Mouse (Mus musculus): ENCODE data around the gene 2310033P09Rik. TPM values are rescaled to one million over a fixed set of nuclear protein-coding genes. Genes with fewer than 3 reads are reported as not detected.

The 2310033P09Rik gene
- 21.1 and 21.6 TPM in 2 replicates for polyA plus RNA-seq (2012; rRNA removed)

DNA sequence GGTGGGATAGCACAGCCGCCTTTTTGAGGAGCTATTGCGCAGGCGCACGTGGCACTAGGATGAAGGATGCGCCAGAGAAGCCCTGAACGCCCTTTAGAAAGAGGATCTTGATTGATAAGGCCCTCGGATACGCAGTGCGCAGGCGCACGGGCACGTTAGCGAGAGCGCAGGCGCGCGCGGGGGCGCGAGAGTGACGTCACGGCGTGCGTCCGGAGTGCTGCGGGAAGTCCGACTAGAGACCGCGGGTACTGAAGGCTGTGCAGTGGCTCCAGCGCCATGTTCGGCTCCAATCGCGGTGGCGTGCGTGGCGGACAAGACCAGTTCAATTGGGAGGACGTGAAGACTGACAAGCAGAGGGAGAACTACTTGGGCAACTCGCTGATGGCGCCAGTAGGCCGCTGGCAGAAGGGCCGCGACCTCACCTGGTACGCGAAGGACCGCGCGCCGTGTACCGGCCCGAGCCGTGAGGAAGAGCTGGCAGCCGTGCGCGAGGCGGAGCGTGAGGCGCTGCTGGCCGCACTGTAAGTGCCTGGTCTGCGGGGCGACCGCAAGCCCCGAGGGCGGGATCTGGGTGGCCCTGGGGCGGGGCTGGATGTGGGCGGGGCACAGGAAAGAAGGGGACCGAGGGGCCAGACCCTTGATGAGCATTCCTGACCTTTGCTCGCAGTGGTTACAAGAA is at the start of gene 2310033P09Rik:
Gene 2310033P09Rik (plus strand): TSS at position 169 of the 679 bp plus-strand sequence.
- WGBS: under 1% methylated on average over 67 of the region's 67 CpGs
- no peak for DNase-seq (ENCODE audit: low read depth, low spot score)

DNA sequence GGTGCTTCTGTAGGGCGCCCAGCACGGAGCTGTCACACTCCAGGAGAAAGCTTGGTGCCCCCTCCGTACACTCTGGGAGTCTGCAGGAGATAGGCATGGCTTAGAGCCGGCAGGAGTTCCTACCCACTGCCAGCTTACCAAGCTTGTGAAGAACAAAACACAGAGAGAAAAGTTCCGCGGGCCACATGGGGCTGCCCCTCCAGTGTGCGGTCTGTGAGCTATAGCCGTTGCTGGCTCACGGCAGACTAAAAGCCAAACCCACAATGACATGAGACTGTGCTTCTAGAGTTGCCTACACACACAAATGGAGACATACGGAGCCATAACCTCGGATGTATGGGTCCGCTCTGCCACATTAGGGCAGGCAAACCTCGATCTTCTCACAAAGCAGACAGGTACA is 49.0 kb upstream of the 2310033P09Rik start:
- no peak for DNase-seq (ENCODE audit: low read depth, low spot score)
- 95% methylated on average over 13 of the region's 13 CpGs for WGBS

DNA sequence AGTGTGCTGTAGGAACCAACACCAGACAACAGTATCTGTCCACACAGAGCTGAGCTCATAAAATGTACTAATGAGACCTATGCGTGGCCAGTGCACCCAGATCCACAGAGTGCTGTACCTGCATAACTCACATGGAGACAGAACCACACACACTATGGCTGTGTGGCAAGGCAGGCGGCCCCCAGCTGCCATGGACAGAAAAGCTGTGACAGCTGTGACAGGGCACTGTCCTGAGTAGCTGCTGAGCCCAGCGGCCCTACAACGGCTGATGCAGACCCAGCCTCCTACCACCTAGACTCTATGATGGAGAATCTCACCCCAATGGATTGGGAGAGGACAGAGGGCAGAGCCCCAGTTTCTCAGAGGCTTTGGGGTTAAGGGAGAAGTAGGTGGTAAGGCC is 48.6 kb upstream of the 2310033P09Rik start:
- DNase-seq (ENCODE audit: low read depth, low spot score): no peak
- 93% methylated on average over 4 of the region's 4 CpGs for WGBS

DNA sequence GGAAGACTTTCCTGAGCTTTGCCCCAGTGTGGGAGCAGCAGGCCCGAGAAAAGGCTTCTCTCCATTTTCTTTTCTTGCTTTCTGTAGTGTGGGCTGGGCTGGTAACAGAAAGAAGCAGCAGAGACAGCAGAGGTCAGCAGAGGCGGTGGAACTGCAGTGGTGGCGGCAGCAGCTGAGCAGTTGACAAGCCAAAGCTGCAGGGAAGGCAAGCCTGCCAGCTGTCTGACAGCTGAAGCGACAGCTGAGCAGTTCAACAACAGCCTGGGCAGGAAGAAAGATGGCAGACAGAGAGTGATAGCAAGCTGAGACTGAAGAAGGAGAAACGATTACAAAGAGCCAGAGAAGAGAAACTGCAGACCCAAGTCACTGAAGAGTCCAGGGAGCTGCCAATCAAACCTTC is 46.7 kb upstream of the 2310033P09Rik start:
- WGBS: 77% methylated on average over 5 of the region's 5 CpGs
- DNase-seq (ENCODE audit: low read depth, low spot score): no peak

DNA sequence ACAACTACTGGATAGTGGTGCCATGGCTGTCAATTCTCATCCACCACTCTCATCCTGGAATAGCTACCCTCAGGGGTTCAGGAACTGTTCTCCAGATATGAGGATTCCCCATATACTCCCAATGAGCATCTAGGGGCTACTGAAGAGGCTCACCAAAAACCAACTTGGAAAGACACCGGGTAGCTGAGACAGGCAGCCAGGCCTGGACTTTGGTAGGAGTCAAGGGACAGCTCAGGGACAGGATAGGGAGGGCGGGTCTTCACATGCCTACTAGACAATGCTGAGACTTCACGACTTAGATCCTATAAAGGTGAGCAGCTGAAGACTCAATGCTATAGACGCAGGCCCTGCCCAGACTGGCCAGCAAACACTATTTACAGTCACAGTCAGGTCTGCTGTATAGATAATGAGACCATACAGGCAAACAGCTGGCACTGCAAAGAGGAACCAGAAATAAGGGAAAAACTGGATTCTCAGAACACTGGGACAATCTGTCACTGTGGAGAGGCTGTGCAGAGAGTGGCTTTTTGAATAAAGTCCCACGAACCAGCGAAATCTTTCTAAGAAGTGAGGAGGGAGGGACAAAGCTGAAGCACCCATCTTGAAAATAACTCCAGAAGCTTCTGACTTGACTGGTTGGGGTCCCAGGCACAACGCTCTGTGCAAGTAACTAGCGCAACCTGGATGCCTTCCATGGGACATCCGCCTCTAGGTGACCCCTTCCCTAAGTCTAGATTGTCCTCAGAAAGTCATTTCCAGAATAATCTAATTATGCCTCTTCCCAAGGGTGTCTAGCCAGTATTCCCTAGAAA is 45.5 kb upstream of the 2310033P09Rik start:
- WGBS: 27% methylated on average over 9 of the region's 9 CpGs
- DNase-seq (ENCODE audit: low read depth, low spot score): no peak

DNA sequence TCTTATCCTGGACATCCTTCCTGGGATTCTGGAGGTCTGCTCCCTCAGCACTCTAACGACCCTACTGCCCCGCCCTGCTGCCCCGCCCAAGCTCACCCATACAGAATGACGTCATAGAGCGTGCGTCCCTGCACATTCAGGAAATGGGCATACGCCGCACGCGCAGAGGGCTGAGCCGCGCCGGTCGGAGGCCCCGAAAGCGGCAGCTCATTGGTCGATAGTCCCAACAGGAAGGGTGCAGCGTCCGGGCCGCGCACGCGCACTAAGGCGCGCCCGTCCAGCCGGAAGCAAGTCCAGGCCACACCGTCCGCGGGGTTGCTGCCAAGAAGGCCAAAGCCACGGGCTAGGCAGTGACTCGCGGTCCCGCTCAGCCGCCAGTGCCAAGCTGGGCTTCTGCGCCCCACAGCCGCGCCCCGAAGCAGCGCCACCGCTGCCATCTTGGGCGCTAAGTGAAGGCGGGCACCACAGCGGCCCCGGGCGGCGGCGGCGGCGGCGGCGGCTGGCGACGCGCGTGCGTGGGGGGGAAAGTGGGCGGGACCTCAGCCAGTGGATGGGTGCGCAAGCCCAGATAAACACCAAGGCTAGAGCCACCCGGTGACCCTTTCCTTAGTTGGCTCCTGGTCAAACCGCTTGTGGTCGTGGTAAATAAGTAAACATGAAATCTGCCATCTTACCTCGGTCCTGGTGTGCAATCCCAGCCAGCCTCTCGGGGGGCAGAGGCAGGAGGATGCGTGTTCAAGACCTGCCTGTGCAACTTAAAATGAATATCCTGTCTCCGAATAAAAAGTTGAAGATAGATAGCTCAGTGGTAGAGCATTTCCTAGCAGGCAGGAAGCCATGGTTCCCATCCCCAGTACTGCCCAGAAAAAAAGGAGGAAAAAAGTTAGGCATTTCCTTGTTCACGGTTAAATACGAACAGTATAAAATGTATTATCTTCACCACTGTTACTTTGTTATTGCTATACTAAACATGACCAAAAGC is 44.6 kb upstream of the 2310033P09Rik start, which contains the start of gene Iba57:
Gene Iba57 (minus strand): TSS at position 485 of the 982 bp plus-strand sequence.
- 1% methylated on average over 68 of the region's 68 CpGs for WGBS
- peak; percentile 91 for DNase-seq (ENCODE audit: low read depth, low spot score)

DNA sequence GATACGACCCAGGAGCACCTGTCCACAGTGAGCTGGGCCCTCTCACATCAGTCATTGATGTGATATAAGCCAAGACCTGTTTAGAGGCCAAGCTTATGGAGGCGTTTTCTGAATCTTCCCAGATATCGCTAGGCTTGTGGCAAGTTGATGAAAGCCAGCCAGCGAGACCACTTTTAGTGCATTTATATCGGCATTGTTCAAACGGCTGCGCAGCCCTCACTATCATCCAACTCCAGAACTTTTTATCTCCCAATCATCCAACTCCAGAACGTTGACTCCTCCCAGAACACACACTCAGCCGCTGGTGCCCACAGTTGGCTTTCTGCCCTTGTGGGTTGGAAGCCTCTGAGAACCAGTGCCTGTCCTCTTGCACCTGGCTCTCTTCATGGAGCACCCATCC is 43.7 kb upstream of the 2310033P09Rik start:
- no peak for DNase-seq (ENCODE audit: low read depth, low spot score)
- 60% methylated on average over 9 of the region's 9 CpGs for WGBS

DNA sequence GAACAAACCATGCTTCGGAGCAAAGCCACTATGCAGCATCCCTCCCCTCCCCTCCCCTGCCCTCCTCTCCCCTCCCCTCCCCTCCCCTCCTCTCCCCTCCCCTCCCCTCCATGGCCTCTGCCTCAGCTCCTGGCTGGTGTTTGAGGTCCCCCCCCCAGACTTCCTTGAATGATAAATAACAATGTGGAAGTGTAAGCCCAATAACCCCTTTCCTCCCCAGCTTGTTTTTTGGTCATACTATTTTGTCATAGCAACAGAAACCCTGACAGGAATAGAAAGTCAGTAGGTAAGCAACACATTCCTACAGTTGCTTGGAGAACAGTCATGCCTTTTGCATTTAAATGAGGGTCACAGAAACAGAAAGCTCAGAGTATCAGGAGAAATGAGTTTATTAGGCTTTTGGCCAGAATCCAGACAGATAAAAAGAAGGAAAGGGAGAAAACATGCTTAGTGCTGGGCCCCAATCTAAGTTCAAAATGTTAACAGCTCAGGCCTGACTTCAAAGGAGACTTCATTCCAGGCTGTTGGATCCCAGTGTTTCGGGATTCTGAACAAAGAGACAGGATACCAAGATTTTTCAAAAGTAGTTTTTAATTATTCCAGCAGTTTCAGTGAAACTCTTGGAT is 42.4 kb upstream of the 2310033P09Rik start:
- DNase-seq (ENCODE audit: low read depth, low spot score): no peak
- 35% methylated on average over 2 of the region's 2 CpGs for WGBS

DNA sequence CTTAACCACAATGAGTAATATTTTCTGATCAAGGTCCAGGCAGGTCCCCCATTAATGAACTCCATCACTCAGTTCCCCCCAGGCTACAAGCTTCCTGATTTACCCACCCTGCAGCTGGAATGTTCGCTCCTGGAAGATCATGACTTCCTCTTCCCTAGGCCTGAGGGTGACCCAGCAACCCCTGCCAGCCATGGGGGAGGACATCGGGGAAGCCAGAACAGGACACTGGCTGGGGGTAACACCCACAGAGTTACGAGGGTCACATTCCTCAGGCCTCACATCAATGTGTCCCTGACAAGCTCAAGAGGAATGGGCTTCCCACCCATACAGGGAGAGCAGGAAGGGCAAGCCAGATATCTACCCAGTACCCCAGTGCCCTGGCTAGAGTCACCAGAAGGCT is 38.3 kb upstream of the 2310033P09Rik start:
- no peak for DNase-seq (ENCODE audit: low read depth, low spot score)
- WGBS: 63% methylated on average over 3 of the region's 3 CpGs

DNA sequence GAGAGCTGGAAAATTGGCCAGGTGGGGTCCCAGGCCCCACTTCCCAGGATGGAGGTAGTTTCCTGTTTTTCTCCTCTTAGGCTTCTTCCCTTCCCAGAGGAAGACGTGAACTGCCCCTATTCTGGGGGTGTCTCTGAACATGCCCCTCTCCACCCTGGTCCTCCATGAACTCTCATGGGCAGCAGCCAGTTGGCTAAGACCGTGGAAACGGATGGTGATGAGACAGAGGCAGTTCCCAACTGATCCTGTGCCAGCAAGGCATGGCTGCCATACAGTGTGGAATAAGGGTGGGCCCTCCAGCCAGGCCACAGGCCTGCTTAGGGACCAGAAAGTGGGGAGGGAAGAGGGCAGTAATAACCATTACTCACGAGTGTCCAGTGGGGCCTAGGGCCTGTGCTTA is 37.6 kb upstream of the 2310033P09Rik start:
- DNase-seq (ENCODE audit: low read depth, low spot score): no peak
- WGBS: 77% methylated on average over 4 of the region's 4 CpGs

DNA sequence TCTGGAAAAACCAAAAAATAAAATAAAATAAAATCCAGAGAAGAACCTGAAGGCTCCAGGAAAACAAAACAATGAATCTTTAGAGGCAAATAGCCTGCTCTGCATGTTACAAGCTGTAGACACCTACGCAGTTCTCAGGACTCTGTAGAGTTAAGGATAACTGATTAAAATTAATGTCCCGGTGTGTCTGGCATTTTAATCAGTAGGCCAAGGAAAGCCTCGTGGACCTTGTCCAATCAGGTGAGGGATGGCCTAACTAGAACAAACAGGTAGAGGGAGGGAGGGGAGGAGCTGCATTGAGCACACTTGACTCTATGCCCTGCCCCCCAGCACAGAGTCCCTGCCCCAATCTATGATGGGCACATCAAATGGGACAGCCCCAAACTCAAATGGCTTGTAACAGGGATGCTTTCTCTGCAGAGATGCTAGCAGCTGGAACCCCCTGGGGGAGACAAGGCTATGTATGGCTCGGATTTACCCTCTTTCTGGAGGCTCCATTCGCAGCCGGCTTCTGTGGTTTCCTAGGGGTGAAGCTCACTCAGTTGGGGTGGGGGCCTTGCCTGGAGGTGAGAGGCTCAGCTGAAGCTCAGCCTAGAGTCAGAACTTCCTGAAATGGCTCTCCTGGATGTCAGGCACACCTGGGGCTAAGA is 33.8 kb upstream of the 2310033P09Rik start:
- 63% methylated on average over 6 of the region's 6 CpGs for WGBS
- DNase-seq (ENCODE audit: low read depth, low spot score): no peak

DNA sequence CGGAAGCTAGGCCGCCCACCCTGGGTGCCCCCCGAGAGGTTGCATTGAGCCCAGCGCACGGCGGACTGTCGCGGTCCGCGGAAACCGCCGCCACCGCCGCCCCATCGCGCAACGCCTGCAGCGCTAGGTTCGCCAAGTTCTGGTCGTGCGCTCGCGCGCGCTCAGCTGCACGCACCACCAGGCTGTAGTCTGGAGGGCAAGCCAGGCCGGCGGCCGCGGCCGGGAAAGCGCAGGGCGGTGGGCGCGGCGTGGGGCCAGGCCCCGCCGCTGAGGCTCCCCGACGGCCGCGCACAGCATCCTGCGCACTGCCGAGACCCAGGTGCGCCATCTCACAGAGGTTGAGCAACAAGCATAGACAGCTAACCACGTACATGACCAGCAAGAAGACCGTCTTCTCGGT is 31.6 kb upstream of the 2310033P09Rik start:
- DNase-seq (ENCODE audit: low read depth, low spot score): no peak
- WGBS: 10% methylated on average over 48 of the region's 48 CpGs

DNA sequence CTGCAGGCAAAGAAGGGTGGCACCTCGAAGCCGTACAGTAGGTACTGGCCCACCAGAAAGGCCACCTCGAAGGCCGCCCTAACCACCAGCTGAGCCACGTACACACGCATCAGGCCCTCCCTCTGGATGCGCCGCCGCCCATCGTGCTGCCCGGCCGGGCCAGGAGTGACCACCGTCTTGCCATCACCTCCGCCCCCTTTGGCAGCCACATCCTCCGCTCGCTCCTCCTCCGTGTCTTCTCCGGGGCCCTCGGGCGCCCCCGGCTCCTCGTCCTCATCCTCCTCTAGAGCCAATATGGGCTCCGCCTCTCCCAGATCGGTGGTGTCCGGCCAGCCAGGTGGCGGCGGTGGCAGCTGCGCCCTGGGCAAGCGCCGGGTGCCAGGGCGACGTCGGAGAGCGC is 31.2 kb upstream of the 2310033P09Rik start:
- WGBS: 13% methylated on average over 34 of the region's 34 CpGs

DNA sequence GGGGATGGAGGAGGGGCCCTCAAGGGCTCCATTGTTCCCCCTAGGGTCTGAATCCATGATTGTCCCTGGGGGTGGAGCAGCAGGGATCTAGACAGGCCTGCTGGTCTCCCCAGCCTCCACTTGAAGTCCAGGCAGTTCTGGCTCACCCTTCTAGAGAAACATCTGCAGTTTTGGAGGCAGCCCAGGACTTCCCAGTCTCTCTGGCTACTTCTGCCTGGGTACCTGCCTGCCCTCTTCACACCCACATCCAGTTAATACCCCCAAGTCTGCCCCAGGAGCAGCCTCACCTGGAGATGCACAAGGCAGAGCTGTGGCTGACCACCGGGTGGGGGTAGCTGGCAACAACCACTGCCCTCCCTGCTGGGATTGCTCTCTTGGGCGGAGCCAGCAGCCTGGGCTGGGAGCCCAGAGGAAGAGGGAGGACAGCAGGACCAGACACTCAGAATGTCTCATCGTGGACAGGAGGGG is 25.2 kb upstream of the 2310033P09Rik start, which contains the start of gene Gjc2:
Gene Gjc2 (minus strand): TSS at position 350 of the 468 bp plus-strand sequence.
- 27% methylated on average over 3 of the region's 3 CpGs for WGBS
- DNase-seq (ENCODE audit: low read depth, low spot score): no peak

More for the DNA sequence above, 31.2 kb upstream of the 2310033P09Rik start:
- DNase-seq (ENCODE audit: low read depth, low spot score): no peak

DNA sequence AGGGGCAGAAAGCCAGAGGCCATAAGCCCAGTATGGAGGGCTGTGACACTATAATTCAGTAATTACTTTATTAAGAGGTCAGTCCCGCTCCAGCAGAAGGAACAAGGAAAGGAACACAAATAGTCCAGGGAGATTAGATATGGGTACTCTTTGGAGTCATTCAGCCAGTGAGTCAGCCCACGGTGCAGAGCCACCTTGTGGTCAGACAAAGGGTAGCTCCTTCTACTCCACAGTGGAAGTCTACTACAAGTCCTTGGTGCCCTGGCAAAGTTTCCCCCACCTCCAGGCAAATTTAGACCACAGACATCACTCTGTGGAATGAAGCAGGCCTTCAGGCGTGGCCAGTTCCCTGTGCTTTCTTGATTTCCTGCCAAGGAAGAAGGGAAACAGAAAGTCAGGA is 24.3 kb upstream of the 2310033P09Rik start:
- WGBS: 5% methylated on average over 3 of the region's 3 CpGs
- no peak for DNase-seq (ENCODE audit: low read depth, low spot score)

DNA sequence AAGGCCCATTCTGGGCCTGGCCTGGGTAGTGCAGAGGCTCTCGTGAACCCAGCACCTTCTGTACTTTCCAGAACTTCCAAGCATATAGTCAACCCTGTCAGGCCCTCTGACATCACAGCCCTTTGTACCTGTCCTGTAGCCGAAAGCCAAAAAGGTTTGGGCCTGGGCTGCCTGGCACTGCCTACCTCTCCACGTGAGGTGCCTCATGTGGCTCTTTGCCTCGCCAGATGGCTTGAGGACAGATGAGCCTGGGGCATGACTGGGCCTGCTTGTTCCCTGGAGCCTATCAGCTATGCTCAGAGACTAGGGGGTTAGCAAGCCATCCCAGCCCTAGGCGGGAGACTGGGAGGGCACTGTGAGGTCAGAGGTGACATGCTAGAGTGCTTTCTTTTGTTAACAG is 22.6 kb upstream of the 2310033P09Rik start:
- no peak for DNase-seq (ENCODE audit: low read depth, low spot score)
- 95% methylated on average over 5 of the region's 5 CpGs for WGBS

DNA sequence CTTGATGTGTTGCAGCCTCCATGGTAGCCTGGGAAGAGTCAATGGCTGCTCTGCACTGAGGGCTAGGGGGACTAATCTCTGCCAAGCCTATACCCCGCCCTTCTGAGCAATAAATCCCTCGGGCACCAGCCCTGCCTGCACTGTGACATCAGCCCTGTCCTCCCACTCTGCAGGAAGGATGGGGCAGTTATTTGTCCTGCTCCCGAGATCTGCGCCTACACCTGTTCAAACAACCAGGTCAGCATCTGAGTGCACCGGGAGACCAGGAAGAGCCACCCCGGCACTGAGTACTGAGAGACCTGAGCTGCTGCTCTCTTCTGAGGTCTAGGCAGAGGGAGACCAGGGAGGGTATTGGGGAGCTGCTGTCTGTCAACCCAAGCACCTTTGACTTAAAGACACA is 20.4 kb upstream of the 2310033P09Rik start:
- 23% methylated on average over 6 of the region's 6 CpGs for WGBS
- no peak for DNase-seq (ENCODE audit: low read depth, low spot score)

DNA sequence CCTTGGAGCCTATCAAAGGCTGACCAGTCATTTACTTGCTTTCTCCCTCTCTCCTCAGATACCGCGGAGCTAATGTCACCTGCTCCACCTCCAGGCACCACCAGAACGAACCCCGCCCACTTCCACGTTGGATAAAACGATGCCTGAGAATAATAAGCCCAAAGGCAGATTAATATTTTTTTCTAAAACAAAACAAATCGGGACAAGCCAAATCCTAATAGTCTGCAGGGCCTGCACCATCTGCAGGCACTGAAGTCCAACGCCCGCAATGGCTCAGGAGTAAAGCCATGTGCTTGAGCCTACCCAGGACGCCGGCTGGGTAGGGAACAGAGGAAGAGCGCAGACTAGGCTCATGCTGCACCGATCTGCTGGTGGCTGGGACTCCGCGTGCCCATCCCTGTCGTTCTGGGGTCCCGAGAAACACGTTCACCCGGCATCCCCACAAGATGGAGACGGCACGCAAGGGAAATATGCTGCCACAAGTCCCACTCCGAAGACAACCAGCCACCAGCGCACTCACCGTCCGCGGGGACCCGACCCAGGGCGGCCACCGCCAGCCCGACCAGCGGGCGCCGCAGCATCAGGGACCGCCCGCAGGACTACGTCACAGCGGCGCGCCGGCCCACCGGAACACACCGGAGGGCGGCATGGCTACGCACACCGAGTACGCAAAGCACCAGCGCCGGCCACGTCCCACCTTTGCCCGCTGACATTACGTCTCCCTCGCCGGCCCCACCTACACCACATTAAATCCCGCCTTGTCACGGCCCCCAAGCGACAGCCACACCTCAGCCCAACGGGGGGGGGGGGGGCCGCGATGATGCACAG is 16.7 kb upstream of the 2310033P09Rik start:
- no peak for DNase-seq (ENCODE audit: low read depth, low spot score)
- WGBS: under 1% methylated on average over 59 of the region's 59 CpGs
